Mouse (Mus musculus): ENCODE measurements at regions not wholly inside any gene's neighbourhood (a gene's known extent, or its start where the extent isn't known, plus 50 kb on each side); places are given as distances from the start of the nearest gene placed in this dataset.

DNA sequence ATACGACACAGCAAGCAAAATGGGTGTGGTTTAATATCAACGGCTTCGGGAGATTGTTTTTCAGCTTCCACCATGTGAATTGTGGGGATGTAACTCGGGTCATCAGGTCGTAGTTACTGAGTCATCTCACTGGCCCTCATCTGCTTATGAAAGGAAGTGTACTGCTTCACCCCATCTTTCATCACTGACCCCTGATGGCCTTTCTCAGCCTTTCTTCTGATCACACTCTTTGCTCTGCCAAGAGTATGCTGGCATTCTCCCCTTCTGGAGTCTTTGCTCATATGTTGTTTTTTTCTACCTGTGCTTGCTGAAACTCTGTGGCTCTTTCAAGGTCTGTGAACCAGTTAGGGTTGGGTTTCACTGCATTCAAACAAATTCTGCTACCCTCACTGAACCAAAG is 50.6 kb upstream of the Tgm3 start:
- no peak for TF ChIP-seq CTCF (IDR thresholded peaks at IDR 0.05; ENCODE audit: borderline replicate concordance, insufficient read depth, low read length)
- TF ChIP-seq POLR2A (IDR thresholded peaks at IDR 0.05; ENCODE audit: low read depth, low read length) = no peak

All from embryonic fibroblast, embryonic 13.5 days (primary cell).